Mouse (Mus musculus): Measurements from ENCODE around the gene Sh3bgr. TPM values are rescaled to one million over a fixed set of nuclear protein-coding genes. Genes with fewer than 3 reads are reported as not detected.
A peak's percentile ranks its signal among the peaks of the same experiment; 100 is the strongest.

Sh3bgr gene
- 10 to 100 TPM; 18.5 to 30.4 TPM for total RNA-seq (2021)
- long read RNA-seq, experiment 1, transcript Sh3bgr-201 (8 exons, 1,341 nt): major isoform, 5 of 8 reads
- long read RNA-seq, experiment 1, partial matches to known transcripts: 0 of 8 reads
- long read RNA-seq, experiment 1, other reads (novel, unspliced or antisense): 3 of 8 reads
- long read RNA-seq, experiment 2, transcript Sh3bgr-201 (8 exons, 1,341 nt): major isoform, 29 of 38 reads
- long read RNA-seq, experiment 2, partial matches to known transcripts: 5 of 38 reads
- long read RNA-seq, experiment 2, other reads (novel, unspliced or antisense): 4 of 38 reads

DNA sequence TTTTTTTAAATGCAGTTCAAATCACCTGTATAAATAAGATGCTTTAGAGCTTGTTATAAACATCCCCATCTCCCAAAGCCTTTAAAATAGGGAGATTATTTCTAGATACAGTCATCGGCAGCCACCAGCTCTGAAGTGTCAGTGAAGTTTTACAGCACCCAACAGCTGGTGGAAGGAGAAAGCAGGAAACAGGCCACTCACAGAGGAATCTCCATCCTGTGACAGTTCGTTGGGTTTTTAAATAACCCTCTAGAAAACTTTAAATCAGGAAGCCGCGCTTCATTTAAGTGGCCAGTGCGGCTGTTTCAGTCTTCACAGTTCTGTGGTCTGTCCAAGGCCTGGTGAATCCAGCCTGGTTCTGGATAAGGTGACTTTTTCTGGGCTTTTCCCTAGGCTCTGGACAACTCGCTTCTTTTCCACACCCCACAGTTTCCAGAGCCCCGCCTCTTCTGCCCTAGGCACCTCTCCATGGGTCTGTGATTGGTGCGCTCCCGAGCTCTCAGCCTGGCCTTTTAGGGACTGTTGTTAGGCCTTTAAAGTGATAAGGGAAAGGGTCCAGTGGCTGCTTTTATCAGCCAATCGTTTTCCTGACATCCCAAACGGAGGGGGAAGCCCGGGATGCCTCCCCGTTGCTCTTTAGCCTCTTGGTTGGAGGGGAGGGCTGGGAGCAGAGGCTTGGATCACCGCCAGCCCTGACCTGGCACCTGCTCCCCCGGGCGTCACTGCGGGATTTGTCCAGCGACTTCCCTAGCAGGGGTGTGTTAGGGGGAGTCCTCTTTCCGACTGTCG is at the start of gene Sh3bgr:
Gene Sh3bgr, plus strand, starts transcription at position 538 of the 789 bp plus-strand sequence.
- peak; percentile 56 to 75 for DNase-seq (ENCODE audit: low spot score in 2 of 2)

DNA sequence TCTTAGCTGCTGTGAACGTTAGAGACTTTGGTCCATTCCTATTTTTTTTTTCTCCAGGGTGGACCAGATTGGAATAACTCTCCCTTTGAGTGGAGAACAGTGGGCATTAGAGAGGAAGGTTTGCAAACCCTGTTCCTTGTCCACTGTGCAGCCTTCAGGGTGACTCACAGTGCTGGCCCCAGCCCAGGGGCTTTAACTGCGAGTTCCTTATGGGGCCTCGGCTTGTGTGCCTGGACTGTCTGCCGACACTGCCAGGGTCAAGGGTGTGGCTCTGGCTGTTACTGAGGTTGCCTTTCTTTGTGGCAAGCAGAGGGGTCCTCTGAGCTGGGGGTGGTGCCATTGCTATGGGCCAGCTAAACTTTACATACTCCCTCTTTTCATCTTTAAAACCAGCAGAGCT is 49.3 kb upstream of the Sh3bgr start:
- peak; percentile 48 to 73 for DNase-seq (ENCODE audit: low spot score in 2 of 2)

DNA sequence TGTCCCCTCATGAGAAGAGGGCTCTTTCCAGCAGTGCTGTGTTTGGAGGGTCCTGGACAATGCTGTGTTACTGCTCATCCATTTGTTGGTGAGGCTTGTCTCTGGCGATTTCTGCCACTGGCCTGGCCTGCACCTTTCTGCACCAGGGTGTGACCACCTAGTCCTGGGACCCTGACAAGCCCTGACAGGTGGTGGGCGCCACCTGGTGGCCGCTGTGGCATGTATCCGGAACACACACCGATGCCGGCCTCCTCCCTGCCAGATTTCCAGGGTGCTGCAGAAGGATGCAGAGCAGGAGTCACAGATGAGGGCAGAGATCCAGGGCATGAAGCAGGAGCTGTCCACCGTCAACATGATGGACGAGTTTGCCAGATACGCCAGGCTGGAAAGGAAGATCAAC is 48.7 kb upstream of the Sh3bgr start:
- DNase-seq (ENCODE audit: low spot score in 2 of 2): peak; percentile 73 to 78

DNA sequence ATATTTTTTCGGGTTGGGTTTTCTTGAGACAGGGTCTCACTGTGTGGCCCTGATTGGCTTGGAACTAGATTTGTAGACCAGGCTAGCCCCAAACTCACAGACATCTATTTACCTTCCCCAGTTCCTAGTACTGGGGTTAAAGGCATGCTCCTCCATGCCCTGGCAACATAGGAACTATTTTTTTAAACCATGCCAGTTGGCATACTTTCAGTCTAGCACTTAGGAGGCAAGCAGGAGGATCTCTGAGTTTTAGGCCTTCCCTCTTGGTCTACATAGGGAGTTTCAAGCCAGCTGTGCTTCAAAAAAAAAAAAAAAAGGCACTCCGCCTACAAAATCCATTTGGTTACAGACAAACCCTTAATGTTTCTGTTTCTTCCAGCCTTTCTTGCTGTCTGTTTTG is 45.8 kb upstream of the Sh3bgr start:
- no peak for DNase-seq (ENCODE audit: low spot score in 2 of 2)

DNA sequence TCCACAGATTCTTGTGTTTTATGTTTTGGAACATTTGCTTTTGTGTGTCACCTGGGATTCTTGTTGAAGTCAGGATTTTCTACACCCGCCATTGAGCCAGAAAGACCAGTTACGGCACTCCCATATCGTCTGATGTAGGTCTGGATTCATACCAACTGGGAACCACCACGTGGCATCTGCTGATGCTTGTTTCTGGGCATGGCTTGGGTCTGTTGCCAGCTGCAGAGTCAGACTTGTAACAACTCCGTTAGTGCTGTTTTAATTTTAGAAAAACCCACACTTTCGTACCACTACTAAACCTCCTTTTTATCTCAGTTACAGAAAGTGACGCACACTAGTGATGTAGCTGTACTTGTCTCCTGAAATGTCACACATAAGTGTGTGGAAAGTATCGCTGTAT is 44.2 kb upstream of the Sh3bgr start:
- no peak for DNase-seq (ENCODE audit: low spot score in 2 of 2)

DNA sequence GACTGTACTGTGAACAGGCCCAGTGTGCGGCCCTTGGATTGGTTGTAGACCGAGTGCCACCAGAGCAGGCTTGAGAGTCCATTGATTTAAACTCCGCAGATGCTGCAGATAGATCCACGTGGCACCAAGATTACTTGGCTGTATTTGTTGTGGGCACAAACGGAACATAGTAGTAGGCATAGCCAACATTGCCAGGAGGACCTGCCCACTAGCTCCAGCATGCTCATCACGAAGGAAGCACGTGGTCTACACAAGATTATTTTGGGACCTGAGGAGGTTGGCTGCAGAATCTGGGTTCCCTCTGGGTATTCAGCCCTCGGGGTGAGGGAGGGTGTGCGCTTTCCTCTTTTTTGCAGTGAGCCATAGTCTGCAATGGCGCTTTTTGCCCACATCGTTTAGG is 43.1 kb upstream of the Sh3bgr start:
- no peak for DNase-seq (ENCODE audit: low spot score in 2 of 2)

DNA sequence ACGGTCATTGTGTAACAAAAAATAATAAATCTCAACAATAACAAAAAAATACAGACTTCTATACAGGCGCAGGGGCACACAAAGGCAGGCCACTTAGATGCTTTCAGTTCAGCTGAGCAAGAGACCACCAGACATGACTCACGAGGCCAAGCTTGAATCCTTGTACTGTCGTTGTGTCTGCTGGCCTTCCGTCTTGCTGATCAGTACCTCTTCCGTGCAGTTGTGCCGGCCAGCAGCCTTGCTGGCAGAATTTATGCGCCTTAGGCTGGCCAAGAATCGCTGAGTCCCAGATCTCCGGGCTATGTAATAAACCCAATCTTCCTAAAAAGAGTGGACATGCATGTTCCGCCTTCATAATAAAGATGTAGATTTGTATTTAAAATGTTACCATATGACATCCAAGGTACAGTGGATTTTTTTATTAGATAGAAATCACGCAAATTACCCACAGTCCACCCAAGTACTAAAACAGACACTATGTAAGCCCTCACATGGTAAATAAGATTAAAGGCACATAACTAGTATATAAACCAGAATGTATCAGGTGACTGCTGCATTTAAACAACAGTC is 41.7 kb upstream of the Sh3bgr start:
- no peak for DNase-seq (ENCODE audit: low spot score in 2 of 2)

DNA sequence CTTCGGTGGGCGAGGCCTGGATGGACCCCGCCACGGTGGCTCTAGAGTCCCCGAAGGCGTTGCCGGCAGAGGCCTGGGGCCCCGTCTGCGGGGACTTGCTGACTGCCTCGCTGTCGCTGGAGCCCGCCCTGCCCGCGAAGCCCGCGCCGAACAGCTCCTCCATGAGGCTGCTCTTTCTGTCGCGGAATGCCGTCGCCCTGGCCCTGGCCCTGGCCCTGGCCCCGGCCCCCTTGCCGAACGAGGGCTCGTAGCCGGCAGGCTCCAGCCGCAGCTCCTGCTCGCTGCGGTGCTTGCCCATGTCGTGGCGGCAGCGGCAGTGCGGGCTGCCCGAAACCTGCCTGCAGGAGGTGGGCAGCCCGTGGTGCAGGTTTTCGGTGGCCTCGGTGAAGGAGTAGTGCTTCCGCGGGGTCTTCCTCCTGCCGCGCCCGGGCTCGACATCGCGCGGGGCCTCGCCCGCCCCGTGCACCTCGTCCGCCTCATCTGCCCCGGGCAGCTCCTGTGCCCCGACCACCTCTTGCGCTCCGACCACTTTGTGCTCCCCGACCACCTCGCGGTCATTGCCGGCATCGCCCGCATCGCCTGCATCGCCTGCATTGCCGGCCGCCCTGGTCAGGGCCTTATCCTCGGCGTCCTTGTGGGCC is 41.0 kb upstream of the Sh3bgr start:
- DNase-seq (ENCODE audit: low spot score in 2 of 2): peak; percentile 54 to 63

DNA sequence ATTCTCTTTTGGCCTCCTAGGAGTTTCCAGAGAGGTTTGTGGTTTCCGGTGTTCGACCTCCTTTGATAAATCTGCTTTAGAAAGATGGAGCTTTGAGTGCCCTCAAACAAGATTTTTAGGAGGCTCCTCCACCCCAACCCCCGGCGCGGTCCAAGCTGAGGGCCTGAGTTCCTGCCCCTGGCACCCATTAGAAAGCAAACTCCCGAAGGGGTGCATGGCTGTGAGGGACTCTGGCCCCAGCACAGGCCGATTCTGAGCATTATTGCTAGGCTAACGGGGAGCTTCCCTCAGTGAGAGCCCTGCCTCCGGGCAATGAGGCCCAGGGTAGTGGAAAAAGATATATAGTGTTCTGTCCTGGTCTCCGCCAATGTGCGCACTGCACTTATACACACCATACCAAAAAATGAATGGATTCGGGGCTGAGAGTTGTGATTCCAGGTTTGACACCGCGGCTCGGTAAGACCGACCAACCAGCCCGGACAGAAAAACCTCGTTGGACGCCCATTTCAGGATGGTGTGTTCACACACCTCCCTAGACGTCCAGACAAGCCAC is 40.4 kb upstream of the Sh3bgr start:
- no peak for DNase-seq (ENCODE audit: low spot score in 2 of 2)

DNA sequence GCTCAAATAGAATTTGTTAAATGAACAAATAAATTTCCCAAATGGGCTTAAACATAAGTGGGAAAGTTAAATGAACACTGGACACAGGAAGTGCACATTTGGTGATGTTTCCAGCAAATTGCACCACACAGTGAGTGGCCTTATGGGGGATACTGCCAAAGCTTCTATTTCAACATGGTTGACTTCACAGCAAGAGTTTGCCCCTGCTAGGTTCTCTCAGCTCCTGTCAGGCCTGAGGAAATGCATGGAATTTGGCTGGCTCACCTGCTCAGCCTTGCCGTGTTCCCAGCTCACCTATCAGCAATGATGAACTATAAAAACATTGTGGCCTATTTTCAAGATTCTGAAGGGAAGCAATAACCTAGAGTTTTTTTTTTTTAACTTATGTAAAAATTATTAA is 39.3 kb upstream of the Sh3bgr start:
- DNase-seq (ENCODE audit: low spot score in 2 of 2): no peak

DNA sequence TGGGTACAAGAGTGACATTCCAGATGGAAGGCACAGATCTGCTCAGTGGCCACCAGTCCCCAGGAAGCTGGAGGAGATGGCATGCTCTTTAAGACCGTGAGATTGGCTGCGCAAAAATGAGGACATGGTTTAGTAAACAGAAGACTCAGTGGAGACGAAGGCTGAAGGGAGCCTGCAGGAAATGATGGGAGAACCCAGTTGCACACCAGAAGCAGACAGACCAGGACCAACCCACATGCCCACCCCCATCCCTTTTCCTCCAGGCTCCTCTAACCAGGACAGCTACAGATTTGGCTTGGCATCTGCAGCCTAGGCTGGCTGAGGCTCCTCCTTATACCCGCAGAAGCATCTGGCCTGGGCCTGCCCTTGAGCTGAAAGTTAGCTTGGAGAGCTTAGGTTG is 38.9 kb upstream of the Sh3bgr start:
- no peak for DNase-seq (ENCODE audit: low spot score in 2 of 2)

DNA sequence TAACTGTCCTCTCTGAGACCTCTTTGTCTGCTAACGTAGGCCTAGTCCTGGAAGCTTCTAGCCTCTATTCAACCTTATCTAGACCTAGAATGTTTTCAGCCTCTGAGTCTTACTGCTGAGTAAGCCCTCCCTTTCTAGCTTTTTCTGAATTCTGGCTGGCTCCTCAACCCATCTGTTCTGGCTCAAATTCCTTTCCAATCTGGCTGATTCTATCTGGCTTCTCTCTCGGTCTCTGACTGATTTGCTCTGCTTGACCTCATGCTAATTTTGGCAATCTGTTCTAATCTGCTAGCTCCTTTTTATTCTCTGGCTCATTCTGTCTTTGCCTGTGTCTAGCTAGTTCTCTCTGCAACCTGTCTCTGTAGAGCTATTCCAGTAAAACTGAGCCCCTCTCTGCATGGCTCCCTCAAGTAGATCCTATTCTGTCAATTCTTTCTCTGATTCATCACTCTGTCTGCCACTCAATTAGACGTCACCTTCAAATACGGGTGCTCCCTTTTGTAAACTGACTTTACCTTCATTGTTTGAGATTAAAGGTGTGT is 34.5 kb upstream of the Sh3bgr start:
- DNase-seq (ENCODE audit: low spot score in 2 of 2): no peak

DNA sequence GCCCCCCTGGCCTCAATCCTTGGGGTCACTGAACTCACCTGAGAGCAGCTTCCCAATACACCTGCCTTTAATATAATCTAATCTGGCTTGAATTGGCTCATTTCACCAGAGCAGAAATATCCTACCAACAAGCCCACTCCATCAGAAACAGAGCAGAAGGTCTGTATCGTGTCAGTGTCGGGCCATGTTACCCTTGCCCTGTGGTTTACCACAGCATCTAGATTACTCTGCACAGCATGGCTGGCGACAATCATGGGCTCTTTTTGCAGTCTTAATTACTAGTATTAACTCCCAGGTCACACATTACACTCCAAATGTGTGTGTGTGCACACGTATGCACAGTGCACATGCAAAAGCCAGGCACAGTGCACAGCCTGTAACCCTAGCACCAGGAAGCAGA is 31.4 kb upstream of the Sh3bgr start:
- DNase-seq (ENCODE audit: low spot score in 2 of 2): no peak

DNA sequence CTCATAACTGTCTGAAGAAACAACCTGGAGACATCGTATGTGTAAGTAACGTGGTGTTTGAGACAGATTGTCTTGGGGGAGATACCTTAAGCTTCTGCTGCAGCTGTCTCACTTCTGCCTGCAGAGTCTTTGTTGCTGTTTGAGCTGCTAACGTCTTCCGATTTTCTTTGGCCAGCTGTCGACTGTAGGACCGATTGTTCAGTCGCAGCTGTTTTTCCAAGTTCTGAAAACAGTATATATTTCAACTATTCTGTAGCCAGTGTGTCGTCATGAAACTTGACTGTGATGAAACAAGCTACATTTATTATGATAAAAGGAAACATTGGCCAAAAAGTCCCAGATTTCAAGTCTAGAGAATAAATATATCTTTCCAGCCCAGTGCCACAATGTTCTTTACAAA is 26.6 kb upstream of the Sh3bgr start:
- no peak for DNase-seq (ENCODE audit: low spot score in 2 of 2)

DNA sequence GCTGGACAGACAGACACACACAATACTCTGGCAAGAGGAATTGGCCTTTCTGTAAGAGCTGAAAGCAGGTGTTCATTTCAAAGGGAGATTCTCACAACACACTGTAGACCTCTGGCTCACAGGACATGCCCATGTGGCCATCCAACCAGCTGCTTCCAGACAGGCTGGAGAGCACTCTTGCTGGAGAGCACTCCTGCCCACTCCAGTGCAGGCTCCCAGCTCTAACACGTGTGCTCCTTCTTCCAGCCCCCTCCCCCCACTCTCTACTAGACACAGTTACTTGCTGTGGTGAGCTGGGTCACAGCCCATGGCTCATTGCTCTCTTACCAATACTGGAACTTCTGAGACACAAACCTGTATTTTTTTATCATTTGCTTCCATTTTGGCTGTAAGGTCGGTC is 24.9 kb upstream of the Sh3bgr start:
- no peak for DNase-seq (ENCODE audit: low spot score in 2 of 2)

DNA sequence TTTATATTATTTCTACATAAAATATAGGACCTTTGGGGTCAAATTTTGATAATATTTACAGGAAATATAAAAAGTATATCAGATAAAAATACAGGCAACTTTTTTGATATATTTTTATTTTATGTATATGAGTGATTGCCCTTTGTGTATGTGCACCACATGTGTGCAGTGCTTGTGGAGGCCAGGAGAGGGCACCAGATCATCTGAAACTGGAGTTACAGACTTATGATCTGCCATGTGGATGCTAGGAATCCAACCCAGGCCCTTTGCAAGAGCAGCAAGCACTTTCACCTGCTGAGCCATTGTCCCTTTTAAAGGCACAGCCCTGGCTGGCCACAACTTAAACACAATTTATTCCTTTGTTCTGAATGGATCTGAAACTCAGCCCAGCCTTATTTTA is 21.1 kb upstream of the Sh3bgr start:
- no peak for DNase-seq (ENCODE audit: low spot score in 2 of 2)

DNA sequence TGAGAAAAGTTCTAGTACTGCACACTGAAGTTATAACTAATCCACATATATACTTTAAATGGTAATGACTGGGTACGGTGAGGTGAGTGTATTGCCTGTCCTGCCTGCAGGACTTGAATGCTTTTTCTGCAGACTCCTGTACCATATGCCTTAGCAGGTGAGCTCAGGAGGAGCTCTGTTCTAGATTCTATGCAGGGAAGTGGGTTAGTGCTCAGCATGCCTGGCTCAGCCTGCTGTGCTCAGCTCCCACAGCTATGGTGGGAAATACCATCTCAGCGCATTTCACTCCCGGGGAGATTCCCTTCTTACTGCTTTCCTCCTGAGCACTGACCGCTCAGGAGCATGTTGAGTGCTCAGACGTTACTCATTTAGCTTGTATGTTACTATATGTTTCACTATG is 12.6 kb upstream of the Sh3bgr start:
- no peak for DNase-seq (ENCODE audit: low spot score in 2 of 2)

DNA sequence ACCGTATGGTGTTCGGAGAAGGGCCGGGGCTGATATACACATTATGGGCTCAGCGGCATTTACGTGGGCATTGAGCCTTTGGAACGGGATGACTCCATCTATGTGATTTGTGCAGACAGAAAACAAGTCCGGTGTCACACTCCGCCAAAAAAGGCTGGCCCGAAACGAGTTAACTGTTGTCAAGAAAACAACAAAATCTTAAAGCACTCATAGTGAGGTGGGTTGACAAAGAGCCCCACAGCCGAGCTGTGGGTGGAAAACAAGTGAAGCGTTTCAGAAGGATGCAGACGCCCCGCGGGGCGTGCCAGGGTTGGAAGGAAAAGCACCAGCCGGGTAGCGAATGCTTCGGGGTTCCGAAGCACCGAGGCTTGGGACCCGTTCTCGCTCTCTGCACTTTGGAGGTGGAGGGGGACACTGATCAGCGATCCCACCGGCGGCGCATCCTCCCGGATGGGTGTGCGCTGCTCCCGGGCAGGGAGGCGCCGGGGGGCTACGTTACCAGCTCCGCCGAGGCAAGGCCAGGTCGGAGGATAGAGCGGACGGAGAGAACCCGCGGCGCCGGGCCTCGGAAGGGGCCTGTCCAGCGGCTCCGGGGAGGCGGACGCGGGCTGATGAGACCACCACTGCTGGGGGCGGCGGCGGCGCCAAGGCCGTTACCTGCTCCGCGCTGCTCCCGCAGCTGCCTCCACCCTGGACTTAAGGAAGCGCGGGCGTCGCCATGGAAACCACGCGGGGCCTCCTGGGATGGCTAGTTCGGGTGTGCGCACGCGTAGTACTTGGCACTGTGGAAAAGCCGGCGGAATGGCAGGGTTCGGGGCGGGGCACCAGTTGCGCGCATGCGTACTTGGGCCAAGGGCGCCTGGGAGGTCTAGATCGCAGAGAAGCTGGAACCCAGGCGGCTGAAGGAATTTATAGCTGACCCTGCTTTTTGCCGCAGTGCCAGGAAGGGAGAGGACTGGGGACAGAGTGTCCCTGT is 8.4 kb upstream of the Sh3bgr start, which contains the start of gene Lca5l:
Gene Lca5l, minus strand, starts transcription at position 741 of the 976 bp plus-strand sequence.
- peak; percentile 100 for DNase-seq (ENCODE audit: low spot score in 2 of 2)

DNA sequence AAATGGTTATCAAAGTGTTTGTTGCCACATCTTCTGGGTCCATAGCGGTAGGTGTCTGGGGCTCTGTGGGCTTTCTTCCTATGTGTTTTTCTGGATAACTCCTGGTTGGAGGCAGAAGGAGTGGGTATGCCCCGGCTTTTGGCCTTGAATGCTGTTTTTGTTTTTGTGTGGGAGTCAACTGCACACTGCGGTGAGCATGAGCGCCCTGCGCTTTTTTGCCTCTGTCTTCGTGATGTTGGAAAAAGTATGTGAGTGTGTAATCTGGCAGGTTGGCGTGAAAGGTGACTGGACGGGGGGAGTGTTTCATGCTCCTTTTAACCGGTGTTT is 415 bp downstream of the Sh3bgr start:
- no peak for DNase-seq (ENCODE audit: low spot score in 2 of 2)

Measured in adrenal gland, adult 18-20 months (tissue).